Mouse (Mus musculus): ENCODE results near the gene Thbs2.

DNA sequence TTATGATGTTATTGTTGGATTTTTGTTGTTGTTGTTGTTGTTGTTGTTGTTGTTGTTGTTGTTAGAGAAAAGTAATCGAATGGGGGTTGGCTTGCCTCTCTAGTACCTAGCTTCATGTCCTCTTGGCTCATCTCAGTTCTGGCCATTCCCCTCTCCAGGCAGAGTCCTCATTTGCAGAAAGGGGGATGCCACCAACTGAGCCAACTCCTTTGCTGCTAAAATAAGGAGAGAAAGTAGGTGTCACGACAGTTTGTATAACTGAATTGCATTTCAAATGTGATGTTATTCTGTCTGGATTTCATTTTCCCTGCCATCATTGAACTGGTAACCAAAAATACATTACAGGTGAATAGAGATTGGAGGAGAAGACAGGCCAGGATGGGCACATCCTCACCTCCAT, 35.9 kb downstream of the Thbs2 start:
- TF ChIP-seq GATA1 (IDR thresholded peaks at IDR 0.05; ENCODE audit: low read length) (no peak), TAL1 (IDR thresholded peaks at IDR 0.05; ENCODE audit: low read length) (no peak)
